Mouse (Mus musculus): ENCODE results near the gene Fmo3. TPM values are rescaled to one million over a fixed set of nuclear protein-coding genes. Genes with fewer than 3 reads are reported as not detected.

Fmo3 gene
- not detected in 2 replicates for polyA plus RNA-seq (2012; ENCODE audit: insufficient read depth, low replicate concordance)

- Histone ChIP-seq H3K9me3 (peaks cover 6% of the 10 kb centered on the region), H3K36me3 (replicated peaks; ENCODE audit: low read length) (no peaks in the 10 kb centered on the region), H3K4me1 (no peaks in the 10 kb centered on the region), H3K4me3 (replicated peaks) (no peak within 1 kb of the TSS), H3K27me3 (replicated peaks) (no peaks in the 10 kb centered on the region)
- TF ChIP-seq FLI1 (IDR thresholded peaks at IDR 0.05; ENCODE audit: low read length) (no peak), GATA1 (IDR thresholded peaks at IDR 0.05; ENCODE audit: borderline replicate concordance, low read length) (no peak)
Observed at GRCm38 (mm10) chr1:162984428-162984827, at the start of gene Fmo3. TSS of gene Fmo3 (minus strand) at chr1:162984528.

DNA sequence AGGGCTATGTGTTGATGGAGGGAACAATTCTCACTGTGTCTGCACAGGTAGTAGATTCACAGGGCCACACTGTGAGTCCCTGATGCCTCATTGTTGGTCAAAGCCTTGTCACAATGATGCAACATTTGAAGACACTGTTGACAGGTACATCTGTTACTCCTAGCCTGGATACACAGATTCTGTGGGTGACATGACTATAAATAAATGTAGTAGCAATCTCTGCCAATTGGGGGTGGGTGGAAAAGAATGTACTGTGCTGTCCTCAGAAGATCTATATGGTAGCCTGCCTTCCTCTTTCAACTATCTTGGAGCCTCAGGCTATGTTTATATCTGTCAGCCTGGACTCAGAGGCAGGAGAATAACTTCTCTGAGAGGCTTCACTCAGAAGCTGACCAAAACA, 38.7 kb upstream of the Fmo3 start:
- no peaks in the 10 kb centered on the region for H3K27me3 ChIP-seq (replicated peaks)

DNA sequence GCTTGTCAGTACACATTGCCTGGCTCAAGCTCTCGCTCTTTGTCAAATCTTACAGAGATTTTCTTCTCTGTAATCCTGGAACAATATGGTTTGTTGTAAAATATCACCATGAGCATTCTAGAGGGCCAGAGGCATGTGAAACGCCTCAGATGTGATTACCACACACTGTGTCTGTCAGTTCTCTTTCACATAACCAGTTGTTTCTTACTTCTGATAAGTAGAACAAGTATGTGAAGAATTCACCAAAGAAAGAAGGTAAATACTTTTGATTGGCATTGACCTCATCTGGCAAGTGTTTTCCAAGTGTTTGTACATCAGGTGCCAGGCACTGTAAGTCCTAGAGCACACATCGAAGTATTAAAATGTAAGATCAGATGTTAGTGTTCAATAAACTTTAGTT, 24.9 kb upstream of the Fmo3 start:
- Histone ChIP-seq H3K4me1 (no peaks in the 10 kb centered on the region), H3K9me3 (no peaks in the 10 kb centered on the region), H3K27me3 (replicated peaks) (no peaks in the 10 kb centered on the region), H3K36me3 (replicated peaks; ENCODE audit: low read length) (no peaks in the 10 kb centered on the region), H3K4me3 (replicated peaks) (no peak overlapping the region)
- TF ChIP-seq FLI1 (IDR thresholded peaks at IDR 0.05; ENCODE audit: low read length) (no peak), GATA1 (IDR thresholded peaks at IDR 0.05; ENCODE audit: borderline replicate concordance, low read length) (no peak)

More for the DNA sequence above, 38.7 kb upstream of the Fmo3 start:
- Histone ChIP-seq H3K4me3 (replicated peaks) (no peak overlapping the region), H3K9me3 (peaks cover 8% of the 10 kb centered on the region; the same call in 1 of the 2 replicates), H3K36me3 (replicated peaks; ENCODE audit: low read length) (no peaks in the 10 kb centered on the region), H3K4me1 (no peaks in the 10 kb centered on the region)
- no peak for TF ChIP-seq GATA1 (IDR thresholded peaks at IDR 0.05; ENCODE audit: borderline replicate concordance, low read length)
- TF ChIP-seq FLI1 (IDR thresholded peaks at IDR 0.05; ENCODE audit: low read length) = no peak

GRCm38 (mm10) chr1:163003496-163003895, 19.2 kb upstream of the Fmo3 start:
- H3K4me1 ChIP-seq = no peaks in the 10 kb centered on the region
- TF ChIP-seq GATA1 (IDR thresholded peaks at IDR 0.05; ENCODE audit: borderline replicate concordance, low read length) = no peak
- no peak for TF ChIP-seq FLI1 (IDR thresholded peaks at IDR 0.05; ENCODE audit: low read length)
- peaks cover 7% of the 10 kb centered on the region; the same call in 1 of the 2 replicates for H3K9me3 ChIP-seq
- no peaks in the 10 kb centered on the region for H3K27me3 ChIP-seq (replicated peaks)
- no peak overlapping the region for H3K4me3 ChIP-seq (replicated peaks)
- H3K36me3 ChIP-seq (replicated peaks; ENCODE audit: low read length) = no peaks in the 10 kb centered on the region

DNA sequence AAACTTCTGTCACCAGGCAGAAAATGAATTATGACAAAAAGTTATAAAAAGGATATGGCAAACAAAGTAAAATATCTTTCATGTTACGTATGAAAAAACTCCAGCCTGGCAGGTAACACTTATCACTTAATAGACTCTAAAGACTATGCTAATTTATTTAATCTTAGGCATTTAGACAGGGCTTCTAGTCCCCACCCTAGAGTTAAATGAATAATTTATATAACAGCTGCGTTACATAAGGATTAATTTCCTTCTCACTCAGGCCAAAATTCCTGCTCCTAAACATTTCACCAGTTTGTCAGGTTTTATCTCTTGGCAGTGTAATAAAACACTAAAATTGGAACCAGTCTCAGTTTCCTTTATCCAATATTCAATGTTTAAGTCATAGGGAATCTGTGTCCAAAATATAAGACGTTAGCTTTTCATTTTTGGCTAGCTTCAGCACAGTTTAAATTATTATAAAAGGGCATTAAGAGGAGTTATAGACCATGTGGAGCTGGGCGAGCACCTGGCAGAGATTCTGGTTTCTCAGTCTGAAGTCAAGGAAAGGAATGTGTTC, 17.0 kb upstream of the Fmo3 start:
- Histone ChIP-seq H3K27me3 (replicated peaks) (no peaks in the 10 kb centered on the region), H3K4me1 (no peaks in the 10 kb centered on the region), H3K4me3 (replicated peaks) (no peak overlapping the region), H3K9me3 (peaks cover 7% of the 10 kb centered on the region; the same call in 1 of the 2 replicates), H3K36me3 (replicated peaks; ENCODE audit: low read length) (no peaks in the 10 kb centered on the region)
- TF ChIP-seq GATA1 (IDR thresholded peaks at IDR 0.05; ENCODE audit: borderline replicate concordance, low read length) (no peak), FLI1 (IDR thresholded peaks at IDR 0.05; ENCODE audit: low read length) (no peak)

DNA sequence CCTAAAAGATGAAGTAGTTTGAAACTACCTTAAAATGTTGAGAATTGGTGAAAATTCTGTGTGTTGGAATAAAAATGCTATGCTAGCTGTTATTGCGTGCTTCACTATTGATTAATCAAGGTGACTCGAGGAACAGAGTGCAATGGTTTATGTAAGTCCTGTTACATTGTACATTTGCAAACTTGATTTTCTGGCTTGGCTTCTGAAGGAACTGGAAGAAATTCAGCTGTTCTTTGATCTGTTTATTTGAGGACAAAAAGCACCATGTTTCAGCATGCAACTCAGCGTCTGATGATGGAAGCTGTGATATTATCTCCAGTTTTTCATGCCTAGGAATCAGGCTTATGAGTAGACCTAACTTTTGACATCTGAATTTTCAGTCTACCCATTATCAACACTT, 3.2 kb upstream of the Fmo3 start:
- Histone ChIP-seq H3K4me3 (replicated peaks) (no peak overlapping the region), H3K4me1 (no peaks in the 10 kb centered on the region), H3K36me3 (replicated peaks; ENCODE audit: low read length) (no peaks in the 10 kb centered on the region), H3K27me3 (replicated peaks) (no peaks in the 10 kb centered on the region), H3K9me3 (peaks cover 11% of the 10 kb centered on the region)
- TF ChIP-seq FLI1 (IDR thresholded peaks at IDR 0.05; ENCODE audit: low read length) = no peak
- no peak for TF ChIP-seq GATA1 (IDR thresholded peaks at IDR 0.05; ENCODE audit: borderline replicate concordance, low read length)

DNA sequence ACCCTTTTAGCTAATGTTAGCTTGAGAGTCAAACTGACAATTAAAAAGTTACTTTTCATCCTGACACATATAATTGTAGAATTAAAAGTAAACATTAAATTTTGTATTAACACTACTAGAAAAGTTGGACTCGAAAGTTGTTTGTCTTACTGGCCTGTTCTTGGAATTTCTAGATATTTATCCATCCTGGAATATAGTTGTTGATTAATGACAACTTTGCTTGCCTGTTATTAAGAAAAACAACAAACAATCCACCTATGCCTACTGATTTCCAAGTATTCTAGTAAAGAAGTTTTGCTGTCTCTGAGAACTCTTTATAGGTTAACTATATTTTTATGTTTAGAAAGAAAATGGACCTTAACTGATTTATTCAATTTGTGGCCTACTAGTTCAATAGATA, 2.4 kb upstream of the Fmo3 start:
- Histone ChIP-seq H3K9me3 (peaks cover 11% of the 10 kb centered on the region), H3K36me3 (replicated peaks; ENCODE audit: low read length) (no peaks in the 10 kb centered on the region), H3K27me3 (replicated peaks) (no peaks in the 10 kb centered on the region), H3K4me1 (no peaks in the 10 kb centered on the region), H3K4me3 (replicated peaks) (no peak overlapping the region)
- TF ChIP-seq FLI1 (IDR thresholded peaks at IDR 0.05; ENCODE audit: low read length) (no peak), GATA1 (IDR thresholded peaks at IDR 0.05; ENCODE audit: borderline replicate concordance, low read length) (no peak)

- Histone ChIP-seq H3K4me1 (no peaks in the 10 kb centered on the region), H3K9me3 (peaks cover 9% of the 10 kb centered on the region), H3K36me3 (replicated peaks; ENCODE audit: low read length) (no peaks in the 10 kb centered on the region), H3K4me3 (replicated peaks) (no peak overlapping the region), H3K27me3 (replicated peaks) (no peaks in the 10 kb centered on the region)
- TF ChIP-seq GATA1 (IDR thresholded peaks at IDR 0.05; ENCODE audit: borderline replicate concordance, low read length) = no peak
- TF ChIP-seq FLI1 (IDR thresholded peaks at IDR 0.05; ENCODE audit: low read length) = no peak
Observed at GRCm38 (mm10) chr1:162986121-162986748, 1.9 kb upstream of the Fmo3 start.

GRCm38 (mm10) chr1:162963556-162963955, 20.8 kb downstream of the Fmo3 start:
- Histone ChIP-seq H3K9me3 (peaks cover 16% of the 10 kb centered on the region), H3K36me3 (replicated peaks; ENCODE audit: low read length) (no peaks in the 10 kb centered on the region), H3K4me3 (replicated peaks) (no peak overlapping the region), H3K27me3 (replicated peaks) (no peaks in the 10 kb centered on the region), H3K4me1 (no peaks in the 10 kb centered on the region)
- no peak for TF ChIP-seq FLI1 (IDR thresholded peaks at IDR 0.05; ENCODE audit: low read length)
- TF ChIP-seq GATA1 (IDR thresholded peaks at IDR 0.05; ENCODE audit: borderline replicate concordance, low read length) = no peak

GRCm38 (mm10) chr1:162957422-162957821, 26.9 kb downstream of the Fmo3 start:
- no peak overlapping the region for H3K4me3 ChIP-seq (replicated peaks)
- peaks cover 8% of the 10 kb centered on the region for H3K9me3 ChIP-seq
- no peaks in the 10 kb centered on the region for H3K4me1 ChIP-seq
- H3K27me3 ChIP-seq (replicated peaks) = no peaks in the 10 kb centered on the region
- no peaks in the 10 kb centered on the region for H3K36me3 ChIP-seq (replicated peaks; ENCODE audit: low read length)
- TF ChIP-seq FLI1 (IDR thresholded peaks at IDR 0.05; ENCODE audit: low read length) = no peak
- TF ChIP-seq GATA1 (IDR thresholded peaks at IDR 0.05; ENCODE audit: borderline replicate concordance, low read length) = no peak

Data from megakaryocyte, embryonic 14.5 days (primary cell).